In genomic region chr7:44824872-44825271, GRCm38 (mm10) we compare ENCODE assay signal across 9 mouse cellular contexts. TPM values are rescaled to one million over a fixed set of nuclear protein-coding genes. Genes with fewer than 3 reads are reported as not detected.
A peak's percentile ranks its signal among the peaks of the same experiment; 100 is the strongest.
DNase-seq lines count a peak whose midpoint lies in the region; ATAC-seq lines count a peak whose summit lies in the region.
"Had no signal": no experiment of that assay in that cellular context is flagged by ENCODE, and none has a peak within 500 bp of the region (broad histone marks: within the 10 kb centered on the region; RNA-seq: fewer than 3 reads in every experiment).

No protein-coding gene starts in this region.

- peaks cover 60% of the 10 kb centered on the region for H3K36me3 ChIP-seq in liver, embryonic 12.5 days

- WGBS in liver, embryonic 12.5 days (ENCODE audit: insufficient replicate concordance) = 21% methylated on average over 3 of the region's 3 CpGs

- H3K27me3 ChIP-seq in liver, embryonic 12.5 days (replicated peaks) = no peaks in the 10 kb centered on the region

- H3K9ac ChIP-seq in liver, embryonic 12.5 days = no peak overlapping the region

- peaks cover 59% of the 10 kb centered on the region for H3K4me1 ChIP-seq in liver, embryonic 12.5 days

- no peaks in the 10 kb centered on the region for H3K9me3 ChIP-seq in liver, embryonic 12.5 days (replicated peaks)

- no peak overlapping the region for H3K27ac ChIP-seq in liver, embryonic 12.5 days

- no peak overlapping the region for H3K4me3 ChIP-seq in liver, embryonic 12.5 days
- H3K4me3 ChIP-seq: erythroblast, embryonic 14.5 days had no signal

- peak; percentile 62 for DNase-seq in A20 (ENCODE audit: low read depth, low spot score)
- peak; percentile 84 for DNase-seq in ZHBTc4 (ENCODE audit: low read depth, low spot score)
- peak; percentile 86 to 87 for DNase-seq in cerebellum, postnatal 36 days
- DNase-seq in gastrocnemius, adult 8-10 months (ENCODE audit: low spot score in 2 of 2) = peak; percentile 57 to 67
- peak; percentile 62 to 79 for DNase-seq in kidney, adult 8-10 months
- DNase-seq in neural tube, embryonic 10.5 days (ENCODE audit: extremely low spot score, low spot score) = peak; percentile 75
- DNase-seq in telencephalon, adult 2 months (ENCODE audit: low read depth, low spot score) = peak; percentile 56

- ATAC-seq in liver, embryonic 12.5 days = peak; percentile 57

- no peak overlapping the region for H3K4me2 ChIP-seq in liver, embryonic 12.5 days

RNA-seq across cellular contexts. Expression of gene Atf5, which starts 8.4 kb away (rescaled TPM):
- 10 to 100 TPM; 71.2 to 97.1 (median 77.4) TPM for total RNA-seq in gastrocnemius, adult 8-10 months (2022)
- polyA plus RNA-seq in liver, embryonic 12.5 days (2016; fragmentation: Nextera tagmentation; extraction: Ambion mirVana) = 5.4 and 5.7 TPM in 2 replicates

RNA-seq across cellular contexts. Expression of gene Il4i1, which starts 8.7 kb away (rescaled TPM):
- total RNA-seq in gastrocnemius, adult 8-10 months (2022) = 1 to 10 TPM; 1.8 to 4.4 (median 2.6) TPM
- 0.59 and 0.64 TPM in 2 replicates for polyA plus RNA-seq in liver, embryonic 12.5 days (2016; fragmentation: Nextera tagmentation; extraction: Ambion mirVana)

RNA-seq across cellular contexts. Expression of gene Nup62, which starts 9.0 kb away (rescaled TPM):
- total RNA-seq in gastrocnemius, adult 8-10 months (2022) = 10 to 100 TPM; 18.8 to 25.8 (median 22.7) TPM
- 82.6 and 84.9 TPM in 2 replicates for polyA plus RNA-seq in liver, embryonic 12.5 days (2016; fragmentation: Nextera tagmentation; extraction: Ambion mirVana)

RNA-seq across cellular contexts. Expression of gene Akt1s1, which starts 23.9 kb away (rescaled TPM):
- total RNA-seq in gastrocnemius, adult 8-10 months (2022) = 100 to 1,000 TPM; 139 to 158 (median 141) TPM
- polyA plus RNA-seq in liver, embryonic 12.5 days (2016; fragmentation: Nextera tagmentation; extraction: Ambion mirVana) = 42.7 and 45.3 TPM in 2 replicates

RNA-seq across cellular contexts. Expression of gene Tbc1d17, which starts 24.0 kb away (rescaled TPM):
- total RNA-seq in gastrocnemius, adult 8-10 months (2022) = 10 to 100 TPM; 58.9 to 71.3 (median 63.3) TPM
- polyA plus RNA-seq in liver, embryonic 12.5 days (2016; fragmentation: Nextera tagmentation; extraction: Ambion mirVana) = 34.4 and 39.6 TPM in 2 replicates
